Mouse (Mus musculus) limb, embryonic 15.5 days (tissue): ENCODE data around the gene Myt1l. TPM values are rescaled to one million over a fixed set of nuclear protein-coding genes. Genes with fewer than 3 reads are reported as not detected.

Experiments used
- ATAC-seq: fragments of 200-750 bp; cut with Nextera tagmentation; 2 replicates; pipeline ENCODE4 v1.8.0; 2017; ENCODE audit warnings: low read depth, moderate TSS enrichment; ENCODE audit not compliant: insufficient number of reproducible peaks, low FRiP score, low TSS enrichment
- H3K27ac ChIP-seq: fragments of 300-500 bp; sonication (generic); 2 replicates; pipeline ENCODE4 v1.5.1; 2015; ENCODE audit warnings: moderate library complexity, mild to moderate bottlenecking, inconsistent platforms
- H3K27me3 ChIP-seq: fragments of 300-500 bp; sonication (generic); 2 replicates; pipeline ENCODE4 v1.6.1; 2015; ENCODE audit warnings: inconsistent platforms
- H3K36me3 ChIP-seq: fragments of 300-500 bp; sonication (generic); 2 replicates; pipeline ENCODE4 v1.6.1; 2015; ENCODE audit warnings: inconsistent platforms
- H3K4me1 ChIP-seq: fragments of 300-500 bp; sonication (generic); 2 replicates; pipeline ENCODE4 v1.6.1; 2015; ENCODE audit warnings: inconsistent platforms
- H3K4me2 ChIP-seq: fragments of 300-500 bp; sonication (generic); 2 replicates; pipeline ENCODE4 v1.6.1; 2015; ENCODE audit warnings: mild to moderate bottlenecking, inconsistent platforms
- H3K4me3 ChIP-seq: fragments of 300-500 bp; sonication (generic); 2 replicates; pipeline ENCODE4 v1.5.1; 2015; ENCODE audit warnings: mild to moderate bottlenecking, inconsistent platforms
- H3K9ac ChIP-seq: fragments of 300-500 bp; sonication (generic); 2 replicates; pipeline ENCODE4 v1.6.1; 2015; ENCODE audit warnings: inconsistent platforms
- H3K9me3 ChIP-seq: fragments of 300-500 bp; sonication (generic); 2 replicates; pipeline ENCODE4 v1.6.1; 2016; ENCODE audit warnings: inconsistent platforms
- WGBS: fragments of 180-500 bp; shearing (Covaris S2); methylation state at CpG from one replicate; pipeline ENCODE4 v1.1.7; 2015; 5-methylcytosine and 5-hydroxymethylcytosine counted together
- polyA plus RNA-seq: library from polyadenylated mRNA; unstranded; fragments of >200 nt; fragmentation: Nextera tagmentation; extraction: Ambion mirVana; gene quantifications from 2 replicates; pipeline ENCODE4 v1.2.1, GENCODE M21; 2015

Myt1l gene
- polyA plus RNA-seq, 1 experiment from 2014 or later = 0.35 TPM

DNA sequence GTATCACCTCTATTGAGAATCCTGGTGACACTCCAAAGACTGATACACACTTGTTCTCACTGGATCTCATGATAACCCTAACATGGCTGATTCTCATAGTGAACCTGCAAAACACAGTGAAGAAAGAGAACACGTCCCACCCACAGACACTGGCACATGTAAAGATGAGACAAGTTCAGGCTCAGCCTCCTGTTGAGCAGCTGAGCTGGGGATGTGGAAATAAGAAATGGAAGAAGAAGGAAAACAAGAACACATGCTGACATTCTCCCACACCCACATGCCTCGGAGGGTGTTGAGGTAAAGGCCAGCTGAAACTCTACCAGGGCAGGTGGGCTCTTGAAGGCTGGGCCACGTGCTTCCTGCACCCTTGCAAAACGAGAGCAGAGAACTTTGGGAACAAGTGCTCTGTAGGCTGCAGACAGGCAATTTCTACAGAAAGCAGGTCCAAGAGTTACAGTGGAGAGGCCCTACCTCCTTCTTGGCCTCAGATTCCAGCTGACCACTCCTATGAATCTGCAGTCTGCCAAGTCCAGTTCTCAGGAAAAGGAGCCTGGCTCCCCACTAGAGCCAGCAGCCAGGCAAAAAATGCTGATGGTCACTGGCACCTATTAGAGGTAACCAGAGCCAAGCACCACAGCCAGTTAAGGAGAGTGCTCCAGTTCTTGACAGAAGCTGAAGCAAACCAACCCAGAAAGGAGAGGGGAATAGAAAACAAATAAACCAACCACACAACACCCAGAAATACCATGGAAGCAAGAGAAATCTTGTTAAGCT lies 376.1 kb downstream of the Myt1l start:
- Histone ChIP-seq H3K27ac (no peak overlapping the region), H3K9ac (no peak overlapping the region), H3K4me3 (no peak overlapping the region), H3K27me3 (no peaks in the 10 kb centered on the region), H3K36me3 (no peaks in the 10 kb centered on the region), H3K4me2 (no peak overlapping the region), H3K9me3 (no peaks in the 10 kb centered on the region), H3K4me1 (peaks cover 18% of the 10 kb centered on the region; the same call in 1 of the 2 replicates)
- no peak for ATAC-seq
- 60% methylated on average over 4 of the region's 4 CpGs for WGBS

DNA sequence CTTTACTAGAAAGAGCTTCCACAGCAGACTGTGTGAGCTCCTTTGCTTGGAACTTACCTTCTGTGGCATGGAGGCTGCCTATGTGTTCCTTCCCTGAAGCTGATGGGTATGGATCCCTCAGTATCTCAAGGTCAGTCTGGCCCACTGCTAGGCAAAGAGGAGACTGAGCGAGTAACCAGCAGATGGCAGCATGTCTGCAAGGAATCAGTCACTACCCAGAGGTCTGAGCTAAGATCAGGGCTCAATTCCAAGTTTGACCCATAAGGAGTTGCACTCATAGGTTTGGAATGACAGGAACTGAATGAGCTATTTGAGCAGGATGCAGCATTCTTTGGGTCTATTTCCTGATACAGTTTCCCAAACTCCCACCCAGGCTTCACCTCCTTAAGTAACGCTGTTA lies 378.9 kb downstream of the Myt1l start:
- ATAC-seq = no peak
- Histone ChIP-seq H3K4me2 (no peak overlapping the region), H3K4me3 (no peak overlapping the region), H3K9ac (no peak overlapping the region), H3K27me3 (no peaks in the 10 kb centered on the region), H3K36me3 (no peaks in the 10 kb centered on the region), H3K9me3 (no peaks in the 10 kb centered on the region), H3K4me1 (peaks cover 18% of the 10 kb centered on the region; the same call in 1 of the 2 replicates), H3K27ac (0 out of 2 replicates have a peak overlapping the region, but pooled peaks have one; percentile 9)
- WGBS = 38% methylated on average over 2 of the region's 2 CpGs

DNA sequence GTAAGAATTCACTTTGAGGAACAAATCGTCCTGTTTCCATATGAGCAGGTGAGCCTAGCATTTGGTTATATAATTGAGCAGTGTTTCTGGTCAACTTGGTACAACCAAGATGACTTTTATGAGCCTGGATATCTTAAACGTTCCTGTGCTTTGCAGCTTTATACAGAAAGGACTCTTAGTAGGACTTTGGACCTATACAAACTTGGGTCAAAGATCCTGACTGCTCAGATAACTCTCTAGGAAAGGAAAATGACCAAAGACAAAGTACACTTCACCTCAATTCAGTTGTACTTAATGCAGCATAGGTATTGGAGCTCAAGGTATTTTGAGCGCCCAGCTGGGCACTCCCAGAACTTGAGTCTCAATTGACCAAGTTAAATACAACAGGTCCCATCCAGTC lies 388.0 kb downstream of the Myt1l start:
- no peaks in the 10 kb centered on the region for H3K36me3 ChIP-seq
- ATAC-seq = no peak
- no peak overlapping the region for H3K4me3 ChIP-seq
- WGBS = 82% methylated on average over 3 of the region's 3 CpGs
- no peaks in the 10 kb centered on the region for H3K9me3 ChIP-seq
- no peak overlapping the region for H3K4me2 ChIP-seq
- H3K4me1 ChIP-seq = no peaks in the 10 kb centered on the region
- no peaks in the 10 kb centered on the region for H3K27me3 ChIP-seq
- H3K27ac ChIP-seq = no peak overlapping the region
- H3K9ac ChIP-seq = no peak overlapping the region

DNA sequence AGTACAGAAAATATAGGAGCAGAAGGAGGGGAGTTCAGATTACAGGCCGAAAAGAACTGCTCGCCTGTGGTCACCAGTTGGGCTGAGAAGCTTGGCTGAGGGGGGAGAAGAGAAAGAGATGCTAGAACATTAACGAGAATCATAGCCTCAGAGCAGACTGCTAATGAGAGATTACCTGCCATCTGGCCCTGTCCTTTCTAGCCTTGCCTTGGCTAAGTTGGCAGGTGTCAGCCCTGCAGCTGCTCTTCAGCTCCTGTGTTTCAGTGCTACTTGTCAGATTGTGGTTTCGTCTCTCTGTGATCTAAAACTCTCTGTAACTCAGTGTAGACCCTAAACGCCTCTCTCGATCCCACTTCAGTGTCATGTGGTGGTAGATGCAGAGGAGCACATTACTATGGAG lies 388.6 kb downstream of the Myt1l start:
- Histone ChIP-seq H3K4me1 (no peaks in the 10 kb centered on the region), H3K36me3 (no peaks in the 10 kb centered on the region), H3K4me3 (no peak overlapping the region), H3K9me3 (no peaks in the 10 kb centered on the region), H3K27ac (no peak overlapping the region), H3K4me2 (no peak overlapping the region), H3K27me3 (no peaks in the 10 kb centered on the region), H3K9ac (no peak overlapping the region)
- 76% methylated on average over 6 of the region's 6 CpGs for WGBS
- ATAC-seq = no peak

DNA sequence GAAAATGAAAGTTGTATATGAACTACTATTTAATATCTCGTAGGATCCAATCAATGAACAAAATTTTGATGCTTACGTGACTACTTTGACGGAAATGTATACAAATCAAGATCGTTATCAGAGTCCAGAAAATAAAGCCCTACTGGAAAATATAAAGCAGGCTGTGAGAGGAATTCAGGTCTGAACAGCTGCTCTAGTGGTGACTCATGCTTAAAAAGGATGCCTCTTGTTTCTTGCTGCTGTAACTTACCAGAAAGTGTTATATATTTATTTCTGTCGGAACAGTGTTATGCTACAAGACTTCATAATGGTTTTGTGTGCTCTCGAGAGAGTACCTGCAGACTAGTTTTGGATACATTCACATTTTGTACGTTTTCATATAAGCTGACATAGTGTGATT lies 392.1 kb downstream of the Myt1l start:
- no peak overlapping the region for H3K9ac ChIP-seq
- no peaks in the 10 kb centered on the region for H3K9me3 ChIP-seq
- ATAC-seq = no peak
- H3K27me3 ChIP-seq = no peaks in the 10 kb centered on the region
- H3K4me1 ChIP-seq = no peaks in the 10 kb centered on the region
- H3K36me3 ChIP-seq = no peaks in the 10 kb centered on the region
- H3K4me3 ChIP-seq = no peak overlapping the region
- 61% methylated on average over 7 of the region's 7 CpGs for WGBS
- H3K4me2 ChIP-seq = no peak overlapping the region
- no peak overlapping the region for H3K27ac ChIP-seq

DNA sequence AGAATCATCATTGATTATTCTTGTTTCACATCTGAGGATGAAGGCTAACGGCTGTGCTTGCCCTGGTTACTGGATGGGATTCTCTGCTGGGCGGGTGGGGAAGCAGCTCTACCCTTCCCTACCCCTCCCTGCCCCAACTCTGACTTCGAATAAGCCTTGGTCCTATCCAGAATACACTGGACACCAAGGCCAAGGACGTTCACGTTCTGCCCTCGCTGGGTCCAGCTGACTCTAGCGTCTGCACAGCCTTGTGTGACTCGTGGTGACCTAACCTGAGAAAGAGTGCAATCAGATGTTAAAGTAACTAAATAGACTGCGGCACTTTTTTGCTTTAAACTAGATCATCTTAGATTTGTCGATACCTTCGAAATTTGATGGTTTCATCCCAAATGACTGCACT lies 393.3 kb downstream of the Myt1l start:
- ATAC-seq = no peak
- Histone ChIP-seq H3K27ac (no peak overlapping the region), H3K36me3 (no peaks in the 10 kb centered on the region), H3K4me3 (no peak overlapping the region), H3K4me1 (no peaks in the 10 kb centered on the region), H3K9me3 (no peaks in the 10 kb centered on the region), H3K27me3 (no peaks in the 10 kb centered on the region), H3K4me2 (no peak overlapping the region), H3K9ac (no peak overlapping the region)
- 77% methylated on average over 11 of the region's 11 CpGs for WGBS

DNA sequence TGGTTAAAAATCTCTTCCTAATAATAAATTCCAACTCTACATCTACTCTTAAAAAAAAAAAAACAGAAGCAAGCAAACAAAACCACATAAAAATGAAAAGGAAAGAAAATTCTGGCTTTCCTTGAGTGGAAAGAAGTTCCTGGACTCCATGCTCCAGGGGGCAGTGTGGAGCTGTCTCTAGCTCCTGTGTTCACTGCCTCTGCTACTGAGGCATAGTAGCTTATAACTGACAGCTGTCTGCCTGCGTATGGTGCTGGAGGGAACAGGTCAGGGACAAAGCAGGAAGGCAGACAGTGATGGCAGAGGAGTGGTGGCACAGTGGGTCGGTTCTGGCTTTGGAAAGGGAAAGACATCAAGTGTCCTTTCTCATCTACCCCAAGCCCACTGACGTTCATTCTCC lies 398.7 kb downstream of the Myt1l start:
- H3K9me3 ChIP-seq = no peaks in the 10 kb centered on the region
- ATAC-seq = no peak
- WGBS = 34% methylated on average over 3 of the region's 3 CpGs
- H3K27me3 ChIP-seq = no peaks in the 10 kb centered on the region
- no peak overlapping the region for H3K4me3 ChIP-seq
- no peaks in the 10 kb centered on the region for H3K4me1 ChIP-seq
- H3K9ac ChIP-seq = no peak overlapping the region
- H3K36me3 ChIP-seq = no peaks in the 10 kb centered on the region
- H3K27ac ChIP-seq = no peak overlapping the region
- no peak overlapping the region for H3K4me2 ChIP-seq

DNA sequence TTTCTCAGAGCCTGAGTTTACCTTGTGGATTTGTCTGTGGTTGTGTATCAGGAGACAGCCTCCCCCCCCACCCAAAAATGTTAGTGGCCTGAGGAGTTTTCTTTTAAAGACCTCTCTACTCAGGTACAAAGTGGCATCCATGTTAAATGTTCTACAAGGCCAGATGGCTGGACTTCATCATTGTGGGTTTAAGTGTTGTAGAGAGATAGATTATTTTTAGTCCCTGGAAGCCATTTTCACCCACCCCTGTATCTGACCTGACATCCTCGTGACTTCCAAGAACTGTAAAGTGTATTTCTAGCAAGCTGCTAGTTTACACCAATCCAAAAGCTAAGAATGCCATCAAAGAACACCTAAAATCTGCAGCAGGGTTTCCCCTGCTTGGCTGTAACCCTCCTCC lies 402.4 kb downstream of the Myt1l start:
- no peak overlapping the region for H3K9ac ChIP-seq
- H3K27ac ChIP-seq = no peak overlapping the region
- no peaks in the 10 kb centered on the region for H3K36me3 ChIP-seq
- WGBS = 61% methylated on average over 1 of the region's 1 CpGs
- H3K9me3 ChIP-seq = no peaks in the 10 kb centered on the region
- 0 out of 2 replicates have a peak, but pooled peaks cover 2% of the 10 kb centered on the region for H3K4me1 ChIP-seq
- H3K4me2 ChIP-seq = no peak overlapping the region
- no peak overlapping the region for H3K4me3 ChIP-seq
- H3K27me3 ChIP-seq = no peaks in the 10 kb centered on the region
- no peak for ATAC-seq

DNA sequence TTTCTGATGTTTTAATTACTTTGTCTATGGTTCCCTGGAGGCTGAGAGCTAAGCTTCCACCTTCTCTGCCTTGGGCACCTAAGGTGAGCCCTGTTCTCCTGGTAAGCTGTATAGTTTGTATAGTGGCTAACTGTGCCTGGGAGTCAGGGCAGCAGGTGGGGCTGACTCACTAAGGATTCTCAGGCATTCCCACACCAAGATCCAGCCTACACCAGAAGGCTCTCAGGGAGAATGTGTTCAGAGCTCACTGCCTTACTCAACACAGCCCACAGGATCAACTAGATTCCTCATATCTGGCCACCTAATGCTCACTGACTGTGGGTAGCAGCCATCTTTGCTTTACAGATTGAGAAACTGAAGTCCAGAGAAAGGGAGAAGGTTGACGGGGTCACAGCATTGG lies 404.8 kb downstream of the Myt1l start:
- H3K36me3 ChIP-seq = no peaks in the 10 kb centered on the region
- peaks cover 10% of the 10 kb centered on the region for H3K4me1 ChIP-seq
- ATAC-seq = no peak
- no peak overlapping the region for H3K9ac ChIP-seq
- 96% methylated on average over 1 of the region's 1 CpGs for WGBS
- no peak overlapping the region for H3K27ac ChIP-seq
- H3K4me2 ChIP-seq = no peak overlapping the region
- no peak overlapping the region for H3K4me3 ChIP-seq
- H3K9me3 ChIP-seq = no peaks in the 10 kb centered on the region
- no peaks in the 10 kb centered on the region for H3K27me3 ChIP-seq

DNA sequence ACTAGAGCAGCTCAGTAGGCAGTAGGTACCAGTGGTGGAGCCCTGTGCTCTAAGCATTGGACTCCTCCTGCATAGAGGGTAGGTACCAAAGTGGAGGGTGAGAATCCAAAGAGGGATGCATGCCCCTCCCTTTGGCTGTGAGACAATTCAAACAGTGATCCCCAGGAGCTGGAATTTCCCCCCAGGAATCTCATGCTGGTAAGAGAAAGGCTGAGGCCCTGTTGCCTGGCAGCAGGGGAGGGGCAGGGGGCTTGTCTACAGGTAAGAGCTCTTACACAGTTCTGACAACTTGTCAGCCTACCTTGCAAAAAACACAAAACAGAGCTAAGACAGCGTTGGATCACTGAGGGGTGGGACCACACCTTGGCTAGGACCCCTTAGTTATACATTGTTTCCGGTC lies 405.3 kb downstream of the Myt1l start:
- 60% methylated on average over 2 of the region's 2 CpGs for WGBS
- no peak overlapping the region for H3K27ac ChIP-seq
- no peaks in the 10 kb centered on the region for H3K36me3 ChIP-seq
- no peak overlapping the region for H3K4me2 ChIP-seq
- no peak for ATAC-seq
- H3K9me3 ChIP-seq = no peaks in the 10 kb centered on the region
- H3K27me3 ChIP-seq = no peaks in the 10 kb centered on the region
- H3K9ac ChIP-seq = no peak overlapping the region
- H3K4me3 ChIP-seq = no peak overlapping the region
- H3K4me1 ChIP-seq = peaks cover 10% of the 10 kb centered on the region

DNA sequence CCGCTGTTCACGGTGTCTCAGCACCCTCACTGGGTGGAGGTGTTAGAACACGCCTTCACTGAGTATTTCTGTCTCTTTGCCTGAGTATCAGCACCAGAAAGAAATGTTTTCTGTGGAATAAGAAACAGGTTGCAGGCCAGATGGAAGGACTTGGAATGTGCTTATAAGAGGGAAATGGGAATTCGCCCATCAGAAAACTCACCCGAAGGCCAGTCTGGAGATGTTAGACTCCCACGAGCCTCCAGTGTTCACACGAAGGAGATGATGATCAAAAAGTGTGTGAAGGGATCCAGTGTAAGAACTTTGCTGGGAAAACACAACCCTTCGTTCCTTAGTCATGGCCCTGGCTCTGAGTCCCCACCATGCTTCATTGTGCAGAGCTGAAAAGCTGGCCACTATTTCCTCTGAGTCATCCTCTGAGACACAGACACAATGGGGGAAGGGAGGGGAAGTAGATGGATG lies 406.0 kb downstream of the Myt1l start:
- Histone ChIP-seq H3K36me3 (no peaks in the 10 kb centered on the region), H3K4me2 (no peak overlapping the region), H3K9me3 (no peaks in the 10 kb centered on the region), H3K4me3 (no peak overlapping the region), H3K9ac (no peak overlapping the region), H3K4me1 (peaks cover 14% of the 10 kb centered on the region), H3K27me3 (no peaks in the 10 kb centered on the region), H3K27ac (no peak overlapping the region)
- no peak for ATAC-seq
- WGBS = 60% methylated on average over 8 of the region's 8 CpGs

DNA sequence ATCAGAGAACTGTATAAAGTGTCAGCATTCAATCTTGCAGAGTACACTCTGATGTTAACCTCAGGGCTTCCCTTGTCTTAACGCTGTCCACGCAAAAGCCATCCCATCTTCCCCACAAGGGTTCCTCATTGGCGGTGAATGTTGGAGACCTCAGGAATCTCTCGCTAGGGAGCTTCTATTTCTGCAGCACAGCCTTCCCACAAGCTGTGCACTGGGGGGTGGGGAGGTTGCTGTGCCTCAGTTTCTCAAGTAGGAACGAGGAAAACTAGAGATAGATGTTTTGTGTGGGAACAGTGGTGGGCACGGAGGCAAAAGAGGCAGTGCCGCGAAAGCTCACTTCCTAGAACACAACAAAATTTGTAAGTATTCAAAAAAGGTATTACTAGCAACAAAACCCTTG lies 409.1 kb downstream of the Myt1l start, which contains the start of gene Pxdn:
Gene Pxdn (plus strand): TSS at position 301 of the 400 bp plus-strand sequence.
- Histone ChIP-seq H3K27ac (peak within 1 kb of the TSS; percentile 93), H3K36me3 (0 out of 2 replicates have a peak, but pooled peaks cover 3% of the 10 kb centered on the region), H3K4me2 (peak within 1 kb of the TSS; percentile 63), H3K4me1 (peaks cover 42% of the 10 kb centered on the region), H3K9me3 (no peaks in the 10 kb centered on the region), H3K4me3 (peak within 1 kb of the TSS; percentile 78), H3K9ac (peak within 1 kb of the TSS; percentile 83), H3K27me3 (no peaks in the 10 kb centered on the region)
- WGBS = 42% methylated on average over 8 of the region's 8 CpGs
- no peak for ATAC-seq
